Mouse (Mus musculus) lung, embryonic 16.5 days (tissue): ENCODE measurements around the gene Cul3. TPM values are rescaled to one million over a fixed set of nuclear protein-coding genes. Genes with fewer than 3 reads are reported as not detected.
A peak's percentile ranks its signal among the peaks of the same experiment; 100 is the strongest.
"Not testable (repeated sequence)": the region's sequence is repeated elsewhere in the genome, so short reads cannot be mapped to it uniquely, and the experiment has no call there.

Experiments used
- ATAC-seq: fragments of 200-750 bp; cut with Nextera tagmentation; 2 replicates; pipeline ENCODE4 v1.8.0; 2017; ENCODE audit warnings: low read depth, mild to moderate bottlenecking, moderate library complexity
- H3K27ac ChIP-seq: fragments of 300-500 bp; sonication (generic); 2 replicates; pipeline ENCODE4 v1.5.1; 2014; ENCODE audit warnings: mild to moderate bottlenecking, control low read depth, low read length
- H3K27me3 ChIP-seq: fragments of 300-500 bp; sonication (generic); 2 replicates; pipeline ENCODE4 v1.6.1; 2014; ENCODE audit warnings: low read depth, low read length, mixed read lengths; ENCODE audit not compliant: control insufficient read depth, insufficient read depth
- H3K36me3 ChIP-seq: fragments of 300-500 bp; sonication (generic); 2 replicates; pipeline ENCODE4 v1.6.1; 2014; ENCODE audit warnings: low read length; ENCODE audit not compliant: control insufficient read depth, insufficient read depth
- H3K4me1 ChIP-seq: fragments of 300-500 bp; sonication (generic); replicated peaks from 2 replicates; pipeline ENCODE4 v1.6.1; 2014; ENCODE audit warnings: low read length, mixed read lengths; ENCODE audit not compliant: control insufficient read depth, insufficient read depth
- H3K4me2 ChIP-seq: fragments of 300-500 bp; sonication (generic); 2 replicates; pipeline ENCODE4 v1.6.1; 2014; ENCODE audit warnings: low read depth, low read length, control low read depth
- H3K4me3 ChIP-seq: fragments of 300-500 bp; sonication (generic); 2 replicates; pipeline ENCODE4 v1.5.1; 2014; ENCODE audit warnings: mild to moderate bottlenecking, low read length, control low read depth
- H3K9ac ChIP-seq: fragments of 300-500 bp; sonication (generic); 2 replicates; pipeline ENCODE4 v1.6.1; 2014; ENCODE audit warnings: low read length, control low read depth
- H3K9me3 ChIP-seq: fragments of 300-500 bp; sonication (generic); 2 replicates; pipeline ENCODE4 v1.6.1; 2016; ENCODE audit warnings: low read length; ENCODE audit not compliant: control insufficient read depth
- WGBS: fragments of 180-500 bp; shearing (Covaris S2); extraction: QIAGEN DNeasy Blood & Tissue Kit; methylation state at CpG from one replicate; pipeline ENCODE4 v1.1.7; 2014; 5-methylcytosine and 5-hydroxymethylcytosine counted together
- polyA plus RNA-seq: library from polyadenylated mRNA; unstranded; fragments of >200 nt; fragmentation: Nextera tagmentation; extraction: Ambion mirVana; gene quantifications from 2 replicates; pipeline ENCODE4 v1.2.1, GENCODE M21; 2015

The Cul3 gene
- polyA plus RNA-seq, 1 experiment from 2014 or later = 27.9 TPM

DNA sequence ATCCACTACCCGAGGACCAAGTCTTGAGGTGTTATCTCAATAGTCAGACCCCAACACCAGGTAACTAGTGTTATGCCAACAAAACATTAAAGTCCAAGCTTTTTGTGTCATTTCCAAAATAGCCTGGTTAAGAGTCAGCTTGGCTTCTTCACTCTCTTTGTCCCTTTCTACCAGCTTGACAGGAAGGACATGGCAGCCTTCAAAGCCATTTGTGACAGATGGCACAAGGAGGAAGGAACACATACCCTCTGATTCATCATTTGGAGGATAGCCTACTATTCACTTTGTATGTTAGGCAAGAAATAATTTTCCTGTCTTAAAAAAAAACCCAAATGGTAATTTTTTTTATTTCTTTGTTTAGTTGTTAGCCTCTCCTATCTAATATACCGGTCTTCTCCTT lies 22.7 kb upstream of the Cul3 start:
- Histone ChIP-seq H3K27ac (no peak overlapping the region), H3K4me1 (no peaks in the 10 kb centered on the region), H3K9me3 (no peaks in the 10 kb centered on the region), H3K36me3 (no peaks in the 10 kb centered on the region), H3K4me2 (no peak overlapping the region), H3K4me3 (no peak overlapping the region), H3K27me3 (no peaks in the 10 kb centered on the region), H3K9ac (no peak overlapping the region)
- 72% methylated on average over 2 of the region's 2 CpGs for WGBS
- no peak for ATAC-seq

GRCm38 (mm10) chr1:80362400-80362799 lies 22.1 kb upstream of the Cul3 start:
- WGBS = 51% methylated on average over 2 of the region's 2 CpGs
- no peaks in the 10 kb centered on the region for H3K27me3 ChIP-seq
- H3K4me3 ChIP-seq = no peak overlapping the region
- no peak overlapping the region for H3K9ac ChIP-seq
- H3K36me3 ChIP-seq = no peaks in the 10 kb centered on the region
- H3K4me2 ChIP-seq = no peak overlapping the region
- H3K27ac ChIP-seq = no peak overlapping the region
- no peaks in the 10 kb centered on the region for H3K4me1 ChIP-seq
- H3K9me3 ChIP-seq = no peaks in the 10 kb centered on the region
- no peak for ATAC-seq

DNA sequence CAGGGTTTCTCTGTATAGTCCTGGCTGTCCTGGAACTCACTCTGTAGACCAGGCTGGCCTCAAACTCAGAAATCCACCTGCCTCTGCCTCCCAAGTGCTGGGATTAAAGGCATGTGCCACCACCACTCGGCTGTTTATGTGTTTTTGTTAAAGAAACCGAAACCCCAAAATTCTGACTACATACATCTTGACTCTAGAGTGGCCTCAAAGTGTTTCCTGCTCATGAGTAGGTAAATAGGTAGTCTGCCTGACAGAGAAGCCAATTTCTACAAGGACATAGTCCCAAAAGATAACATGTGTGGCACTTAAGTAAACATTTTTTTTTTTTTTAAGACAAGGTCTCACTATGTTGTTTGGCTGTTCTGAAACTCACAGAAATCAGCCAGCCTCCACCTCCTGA lies 21.5 kb upstream of the Cul3 start:
- H3K27ac ChIP-seq, H3K4me1 ChIP-seq, H3K27me3 ChIP-seq, ATAC-seq, H3K4me2 ChIP-seq, H3K9ac ChIP-seq, H3K36me3 ChIP-seq, H3K9me3 ChIP-seq, H3K4me3 ChIP-seq: not testable (repeated sequence)
- WGBS = 71% methylated on average over 2 of the region's 2 CpGs

GRCm38 (mm10) chr1:80360038-80360608 lies 19.8 kb upstream of the Cul3 start:
- ATAC-seq = no peak
- WGBS = 27% methylated on average over 4 of the region's 4 CpGs
- H3K9me3 ChIP-seq = no peaks in the 10 kb centered on the region

GRCm38 (mm10) chr1:80340061-80340435 lies 232 bp downstream of the Cul3 start:
- peaks cover 10% of the 10 kb centered on the region; the same call in 1 of the 2 replicates for H3K4me1 ChIP-seq
- peak overlapping the region; percentile 97 for H3K4me3 ChIP-seq
- WGBS = under 1% methylated on average over 31 of the region's 59 CpGs
- H3K4me2 ChIP-seq = peak overlapping the region; percentile 61
- H3K27ac ChIP-seq = peak overlapping the region; percentile 98
- peak overlapping the region; percentile 98 for H3K9ac ChIP-seq
- H3K36me3 ChIP-seq = no peaks in the 10 kb centered on the region
- peak; percentile 37; the same call in 1 of the 2 replicates for ATAC-seq
- H3K27me3 ChIP-seq = no peaks in the 10 kb centered on the region
- H3K9me3 ChIP-seq = no peaks in the 10 kb centered on the region

More at GRCm38 (mm10) chr1:80360038-80360608, 19.8 kb upstream of the Cul3 start:
- H3K4me1 ChIP-seq = no peaks in the 10 kb centered on the region
- H3K4me2 ChIP-seq = no peak overlapping the region
- H3K9ac ChIP-seq = no peak overlapping the region
- no peaks in the 10 kb centered on the region for H3K36me3 ChIP-seq
- no peak overlapping the region for H3K27ac ChIP-seq
- H3K27me3 ChIP-seq = no peaks in the 10 kb centered on the region
- H3K4me3 ChIP-seq = no peak overlapping the region

GRCm38 (mm10) chr1:80339425-80340021 lies 757 bp downstream of the Cul3 start:
- Histone ChIP-seq H3K36me3 (no peaks in the 10 kb centered on the region), H3K9ac (peak overlapping the region; percentile 98), H3K4me3 (peak overlapping the region; percentile 97), H3K4me2 (peak overlapping the region; percentile 61), H3K27ac (peak overlapping the region; percentile 98), H3K4me1 (peaks cover 10% of the 10 kb centered on the region; the same call in 1 of the 2 replicates), H3K9me3 (no peaks in the 10 kb centered on the region), H3K27me3 (no peaks in the 10 kb centered on the region)
- WGBS = under 1% methylated on average over 30 of the region's 33 CpGs
- ATAC-seq = no peak

DNA sequence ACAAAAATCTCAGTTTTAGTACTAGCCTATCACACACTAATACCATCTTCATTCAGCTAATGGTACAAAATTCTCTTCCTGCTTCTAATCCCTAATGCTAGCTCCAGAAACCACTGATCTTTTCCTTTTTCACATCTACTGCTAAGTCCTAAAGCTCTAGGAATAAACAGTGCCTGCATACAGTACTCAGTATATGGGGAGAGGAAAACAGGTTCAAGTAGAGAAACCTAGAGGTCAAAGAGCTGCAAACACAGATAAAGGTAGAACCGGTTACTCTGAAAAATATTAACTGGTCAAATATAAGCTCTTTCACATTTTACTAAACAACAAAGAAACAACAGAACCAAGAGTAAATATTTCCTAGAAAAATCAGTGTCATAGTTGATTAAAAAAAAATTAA lies 1.9 kb downstream of the Cul3 start:
- Histone ChIP-seq H3K36me3 (no peaks in the 10 kb centered on the region), H3K27me3 (no peaks in the 10 kb centered on the region), H3K9ac (peak overlapping the region; percentile 51; the same call in 1 of the 2 replicates), H3K27ac (no peak overlapping the region), H3K9me3 (no peaks in the 10 kb centered on the region), H3K4me3 (peak overlapping the region; percentile 43), H3K4me2 (peak overlapping the region; percentile 64), H3K4me1 (peaks cover 13% of the 10 kb centered on the region)
- ATAC-seq = no peak
- 5% methylated on average over 1 of the region's 1 CpGs for WGBS

DNA sequence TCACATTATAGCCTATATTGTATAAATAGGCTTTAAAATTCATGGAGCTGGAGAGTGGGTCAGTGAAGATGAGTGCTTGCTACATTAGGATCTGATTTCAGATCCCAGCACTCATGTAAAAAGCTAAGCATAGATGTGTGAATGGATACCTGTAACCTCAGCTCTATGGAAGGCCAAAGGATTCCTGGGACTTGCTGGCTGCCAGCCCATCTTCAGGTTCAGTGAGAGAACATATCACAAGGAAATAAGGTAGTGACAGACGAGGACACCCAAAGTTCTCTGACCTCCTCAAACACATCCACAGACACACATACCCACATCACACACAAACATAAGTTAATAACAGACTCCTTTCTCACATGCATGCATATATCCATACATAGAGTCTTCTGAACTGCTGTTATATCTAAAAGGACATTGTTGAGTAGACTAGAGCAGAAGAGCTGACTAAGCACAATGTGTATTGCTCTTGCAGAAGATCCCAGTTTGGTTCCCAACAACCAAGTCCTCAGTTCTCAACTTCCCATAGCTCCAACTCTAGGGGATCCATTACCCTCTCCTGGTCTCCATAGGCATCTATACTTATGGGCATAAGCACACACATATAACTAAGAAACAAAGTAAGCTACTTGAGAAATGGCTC lies 4.4 kb downstream of the Cul3 start:
- Histone ChIP-seq H3K27me3 (no peaks in the 10 kb centered on the region), H3K4me3 (no peak overlapping the region), H3K9ac (no peak overlapping the region), H3K4me2 (no peak overlapping the region), H3K27ac (no peak overlapping the region), H3K9me3 (no peaks in the 10 kb centered on the region), H3K36me3 (no peaks in the 10 kb centered on the region), H3K4me1 (peaks cover 18% of the 10 kb centered on the region)
- ATAC-seq = no peak
- 72% methylated on average over 1 of the region's 1 CpGs for WGBS

DNA sequence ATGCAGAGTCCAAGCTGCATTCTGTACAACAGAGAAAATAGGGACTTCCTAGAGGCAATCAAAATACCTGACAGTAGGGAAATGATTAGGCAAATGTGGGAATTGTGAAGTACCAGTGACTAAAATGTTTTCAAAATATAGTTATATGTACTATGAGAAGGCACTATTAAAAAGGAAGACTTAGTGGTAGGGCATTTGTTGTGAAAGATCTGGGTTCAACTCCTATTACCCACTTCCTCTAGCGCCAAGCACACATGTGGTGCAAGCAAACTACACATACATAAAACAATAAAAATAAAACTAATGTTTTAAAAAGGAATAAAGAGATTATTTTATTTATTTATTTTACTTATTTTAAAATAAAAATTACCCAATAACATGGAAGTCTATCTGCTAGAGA lies 5.2 kb downstream of the Cul3 start:
- no peak overlapping the region for H3K27ac ChIP-seq
- no peak overlapping the region for H3K9ac ChIP-seq
- no peaks in the 10 kb centered on the region for H3K9me3 ChIP-seq
- H3K4me1 ChIP-seq = peaks cover 19% of the 10 kb centered on the region
- H3K27me3 ChIP-seq = no peaks in the 10 kb centered on the region
- no peak overlapping the region for H3K4me3 ChIP-seq
- H3K4me2 ChIP-seq = no peak overlapping the region
- 95% methylated on average over 1 of the region's 1 CpGs for whole genome bisulfite sequencing
- H3K36me3 ChIP-seq = no peaks in the 10 kb centered on the region
- ATAC-seq = no peak
